Mouse (Mus musculus) MN1 (cell line): Measurements from ENCODE around the gene Cdk15.

ENCODE experiments used
- DNase-seq: peaks from one replicate; pipeline ENCODE4 v3.0.0-alpha.2; 2016; ENCODE audit warnings: low spot score

Gene Cdk15

DNA sequence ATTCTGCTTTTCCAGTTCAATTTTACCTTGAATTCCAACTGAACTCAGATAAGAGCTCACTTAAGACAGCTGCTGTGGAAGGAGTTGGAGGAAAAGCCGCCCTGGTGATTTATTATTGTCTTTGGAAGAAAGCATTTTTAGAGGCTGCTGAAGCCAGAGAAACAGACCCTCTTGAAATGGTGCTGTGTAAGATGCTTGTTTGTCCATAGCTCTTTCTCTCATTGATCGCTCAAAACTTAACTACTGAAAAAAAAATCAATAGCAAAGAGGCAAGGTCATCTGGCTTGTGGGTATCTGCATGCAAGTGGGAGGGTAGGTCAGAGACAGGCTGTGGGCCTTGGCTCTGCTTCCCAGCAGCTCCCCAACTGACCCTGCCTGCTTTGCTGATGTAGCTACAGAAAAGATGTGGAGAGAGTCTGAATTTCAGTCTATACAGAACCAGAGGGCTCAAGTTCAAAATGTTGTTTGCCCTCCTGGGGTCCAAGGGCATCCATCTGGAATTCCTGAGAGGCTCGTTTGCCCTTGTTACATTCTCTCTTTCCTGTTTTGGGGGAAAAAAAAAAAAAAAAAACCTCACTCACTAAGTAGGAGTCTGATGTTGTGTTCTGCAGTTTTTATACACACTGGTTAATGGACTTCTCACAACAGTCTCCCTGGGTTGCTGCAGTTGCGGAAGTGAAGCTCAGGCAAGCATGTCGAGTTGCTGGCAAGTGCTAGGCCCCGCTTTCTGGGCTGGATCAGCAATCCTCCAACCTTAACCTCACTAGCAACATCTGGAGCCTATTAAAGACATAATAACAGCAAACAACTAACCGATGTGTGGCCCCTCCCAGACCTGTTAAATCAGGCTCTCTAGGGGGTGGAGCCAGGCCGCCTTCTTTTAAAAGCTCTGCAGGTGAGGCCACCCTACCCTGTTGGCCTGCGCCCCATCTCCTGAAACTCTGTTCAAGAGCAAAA lies 65.5 kb downstream of the Cdk15 start:
- DNase-seq: no peak

DNA sequence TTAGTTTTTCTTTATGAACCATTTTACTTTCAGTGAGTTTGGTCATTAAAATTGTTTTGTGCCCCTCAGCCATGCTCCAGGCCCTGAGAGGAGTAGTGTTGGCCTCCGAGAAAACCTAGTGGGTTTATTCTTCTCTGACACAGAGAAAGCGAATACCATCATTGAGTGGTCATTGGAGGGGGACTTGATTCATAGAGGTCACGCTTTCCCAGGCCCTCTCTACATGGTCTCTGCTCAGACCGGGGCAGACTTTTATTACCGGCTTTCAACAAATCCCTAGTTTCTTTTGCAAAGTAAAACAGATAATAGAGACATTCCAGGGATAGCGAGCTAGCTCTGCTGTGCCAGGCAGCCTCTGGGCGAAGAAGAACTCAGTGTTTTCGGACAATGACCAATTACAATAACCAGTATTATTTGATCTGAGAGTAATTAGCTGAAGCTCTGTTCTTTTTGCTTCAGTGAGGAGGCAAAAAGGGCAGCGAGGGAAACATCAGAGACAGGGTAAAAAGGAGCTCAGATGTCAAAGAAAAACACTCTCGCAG lies 70.2 kb downstream of the Cdk15 start:
- DNase-seq: no peak

DNA sequence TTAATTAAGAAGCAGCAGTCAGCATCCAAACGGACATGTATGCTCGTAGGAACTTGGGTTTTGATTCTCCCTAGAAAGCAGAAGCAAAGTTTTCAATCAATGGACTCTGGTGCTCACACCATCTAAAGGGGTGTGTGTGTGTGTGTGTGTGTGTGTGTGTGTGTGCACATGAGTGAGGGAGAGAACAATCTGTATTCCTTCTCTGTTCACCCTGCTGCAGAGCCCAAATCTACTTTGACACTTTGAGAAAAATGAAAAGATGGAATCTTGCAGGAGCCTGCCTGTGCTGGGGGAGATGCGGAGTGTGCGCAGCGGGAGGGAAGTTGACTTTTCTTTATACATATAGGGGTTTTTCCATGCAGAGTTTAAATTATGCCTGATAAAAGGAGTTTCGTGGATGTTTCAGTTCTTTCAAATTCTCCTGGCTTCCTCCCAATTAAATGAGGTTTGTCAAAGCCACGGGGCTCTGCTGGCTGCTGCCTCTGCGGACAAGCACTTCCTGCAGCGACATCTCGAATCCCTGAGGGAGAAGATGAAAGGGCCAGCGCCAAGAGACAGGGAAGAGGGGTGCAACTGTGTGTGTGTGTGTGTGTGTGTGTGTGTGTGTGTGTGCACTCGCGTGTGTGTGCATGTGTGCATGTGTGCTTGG lies 76.2 kb downstream of the Cdk15 start:
- no peak for DNase-seq

DNA sequence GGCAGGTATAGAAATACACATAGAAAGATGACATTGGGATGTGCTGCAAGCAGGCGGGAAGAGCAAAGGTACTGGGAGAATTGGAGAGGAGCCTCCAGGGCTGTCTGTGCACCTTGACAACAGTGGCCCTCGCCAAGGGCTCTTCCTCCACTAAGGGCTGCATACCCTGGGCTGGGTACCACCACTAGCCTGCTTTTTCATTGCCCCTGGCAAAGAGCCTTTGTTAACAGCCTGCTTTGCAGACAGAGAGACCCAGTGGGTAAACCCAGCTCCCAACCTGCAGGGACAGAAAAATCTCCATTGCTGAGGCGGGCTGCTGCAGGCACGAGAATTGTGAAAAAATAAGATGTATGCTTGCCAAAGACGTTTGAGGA lies 76.7 kb downstream of the Cdk15 start:
- DNase-seq: no peak

GRCm38 (mm10) chr1:59333860-59334561 lies 77.3 kb downstream of the Cdk15 start:
- DNase-seq: peak; percentile 23

DNA sequence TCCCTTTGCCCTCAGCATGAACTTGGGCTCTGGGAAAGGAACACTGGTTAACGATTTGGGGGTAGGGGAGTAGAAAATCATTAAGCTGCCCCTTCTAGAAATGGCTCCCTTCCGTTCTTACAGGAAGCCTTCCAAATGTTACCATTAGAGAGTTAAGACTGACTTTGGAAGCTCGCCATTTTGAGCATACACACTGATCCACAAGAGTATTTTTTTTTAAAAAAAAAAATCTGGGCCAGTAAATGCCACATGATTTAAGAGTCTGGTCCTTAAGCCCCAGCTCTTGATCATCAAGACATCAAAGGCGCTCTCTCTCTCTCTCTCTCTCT lies 77.8 kb downstream of the Cdk15 start:
- DNase-seq: peak; percentile 36

DNA sequence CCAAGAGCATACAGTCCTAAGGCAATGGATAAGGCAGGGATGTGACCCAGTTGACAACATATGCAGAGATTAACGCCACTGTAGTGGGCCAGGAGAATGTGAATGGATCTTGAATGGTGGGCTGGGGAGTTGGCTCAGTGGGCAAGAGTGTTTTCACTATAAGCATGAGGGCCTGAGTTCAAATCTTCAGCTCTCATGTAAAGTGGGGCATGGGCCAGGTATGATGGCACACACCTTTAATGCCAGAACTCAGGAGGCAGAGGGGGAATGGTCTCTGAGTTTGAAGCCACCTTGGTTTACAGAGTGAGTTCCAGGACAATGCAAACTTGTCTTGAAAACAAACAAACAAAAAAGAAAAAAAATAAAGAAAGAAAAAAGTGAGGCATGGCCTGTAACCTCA lies 79.5 kb downstream of the Cdk15 start:
- DNase-seq: no peak

GRCm38 (mm10) chr1:59340814-59341588 lies 84.3 kb downstream of the Cdk15 start:
- peak; percentile 48 for DNase-seq

DNA sequence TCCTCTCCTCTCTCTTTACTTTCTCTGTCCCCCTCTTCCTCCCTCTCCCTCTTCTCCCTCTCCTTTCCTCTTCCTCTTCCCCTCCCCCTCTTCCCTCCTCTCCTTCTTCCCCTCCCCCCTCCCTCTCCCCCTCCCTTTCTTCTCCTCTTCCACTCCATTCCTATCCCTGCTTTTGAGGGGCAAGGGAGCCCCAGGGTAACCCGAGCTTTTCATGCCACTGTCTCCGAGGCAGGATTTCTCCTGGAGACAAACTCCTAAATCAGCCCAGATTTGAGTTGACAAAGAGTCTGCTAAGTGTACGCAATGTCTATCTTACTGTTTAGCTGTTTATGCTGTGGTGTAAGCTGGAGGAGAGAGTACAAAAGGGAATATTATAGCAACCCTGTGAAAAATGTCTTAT lies 85.0 kb downstream of the Cdk15 start:
- DNase-seq: no peak

DNA sequence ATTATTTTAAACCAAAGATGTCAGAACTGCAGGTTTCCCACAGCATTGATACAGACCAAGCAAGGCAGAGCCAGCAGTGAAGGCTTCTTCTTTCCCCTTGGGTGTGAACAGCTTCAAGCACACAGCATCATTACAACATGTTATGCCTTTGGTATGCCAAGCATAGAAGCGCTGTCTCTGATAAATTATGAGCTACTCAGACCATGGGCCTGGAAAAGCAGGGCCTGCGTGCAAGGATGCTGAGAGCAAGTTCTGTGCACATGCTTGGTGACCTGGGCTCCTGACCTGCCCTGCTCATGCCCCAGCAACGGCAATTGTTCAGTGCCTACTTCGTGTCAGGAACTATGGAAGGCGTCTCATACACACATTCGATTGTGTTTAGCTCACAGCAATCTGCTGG lies 85.4 kb downstream of the Cdk15 start:
- DNase-seq: no peak

DNA sequence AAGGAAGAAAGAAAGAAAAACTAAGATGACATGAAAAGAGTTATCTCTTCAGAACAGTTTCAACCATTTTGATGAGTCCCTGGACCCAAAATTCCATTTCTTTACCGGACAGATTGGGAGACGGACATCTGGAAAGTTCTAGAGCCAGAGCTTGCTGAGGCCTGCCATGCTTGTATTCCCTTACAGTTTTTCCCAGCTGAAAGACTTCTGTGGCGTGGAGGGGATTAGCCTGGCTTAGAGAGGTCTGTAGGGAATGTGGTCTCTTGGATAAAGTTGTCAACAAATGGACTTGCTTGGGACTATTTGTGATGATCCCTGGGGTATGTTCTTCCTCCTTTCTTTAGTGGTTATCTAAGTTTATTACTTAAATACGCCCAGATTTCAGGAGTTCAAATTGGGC lies 96.0 kb downstream of the Cdk15 start:
- no peak for DNase-seq

- no peak for DNase-seq
Observed at GRCm38 (mm10) chr1:59355440-59355839, 98.7 kb downstream of the Cdk15 start.

DNA sequence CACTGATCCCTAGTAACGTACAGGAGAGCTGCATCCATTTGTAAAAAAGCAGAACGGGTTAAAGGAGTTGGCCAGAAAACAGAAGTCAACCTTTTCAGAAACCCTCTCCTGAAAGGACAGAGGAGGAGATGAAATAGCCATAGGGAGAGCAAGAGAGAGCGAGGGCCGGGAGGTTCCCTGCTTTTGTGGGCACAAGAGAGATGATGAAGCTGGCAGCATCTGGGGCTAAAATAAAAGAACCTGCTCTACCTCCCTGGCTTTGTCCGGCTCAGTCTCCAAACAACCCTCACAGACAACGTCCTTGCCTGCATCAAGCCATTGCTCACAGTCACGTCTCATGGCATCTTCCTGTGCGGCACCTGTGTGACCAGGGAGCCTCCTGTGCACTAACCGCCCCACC lies 102.4 kb downstream of the Cdk15 start:
- no peak for DNase-seq

DNA sequence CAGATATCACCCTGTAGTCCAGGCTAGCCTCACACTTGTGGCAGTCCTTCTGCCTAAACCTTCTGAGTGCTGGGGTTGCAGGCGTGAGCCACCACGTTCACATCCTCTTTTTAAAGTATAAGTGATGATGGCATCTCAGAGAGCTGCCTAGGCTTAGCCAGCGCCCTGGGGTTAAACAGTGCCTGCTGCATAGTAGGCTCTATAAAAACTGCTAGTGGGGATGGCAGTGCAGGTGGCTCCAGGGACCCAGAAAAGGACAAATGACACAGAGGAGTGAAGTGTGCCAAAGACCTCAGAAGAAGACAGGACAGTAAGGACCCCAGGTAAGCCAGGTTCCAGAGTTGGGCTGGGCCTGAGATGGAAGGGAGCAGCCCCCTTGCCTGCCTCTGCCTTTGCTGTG lies 104.1 kb downstream of the Cdk15 start:
- no peak for DNase-seq

GRCm38 (mm10) chr1:59361460-59361859 lies 104.8 kb downstream of the Cdk15 start:
- no peak for DNase-seq

- no peak for DNase-seq
Observed at GRCm38 (mm10) chr1:59361966-59362365, 105.3 kb downstream of the Cdk15 start.

DNA sequence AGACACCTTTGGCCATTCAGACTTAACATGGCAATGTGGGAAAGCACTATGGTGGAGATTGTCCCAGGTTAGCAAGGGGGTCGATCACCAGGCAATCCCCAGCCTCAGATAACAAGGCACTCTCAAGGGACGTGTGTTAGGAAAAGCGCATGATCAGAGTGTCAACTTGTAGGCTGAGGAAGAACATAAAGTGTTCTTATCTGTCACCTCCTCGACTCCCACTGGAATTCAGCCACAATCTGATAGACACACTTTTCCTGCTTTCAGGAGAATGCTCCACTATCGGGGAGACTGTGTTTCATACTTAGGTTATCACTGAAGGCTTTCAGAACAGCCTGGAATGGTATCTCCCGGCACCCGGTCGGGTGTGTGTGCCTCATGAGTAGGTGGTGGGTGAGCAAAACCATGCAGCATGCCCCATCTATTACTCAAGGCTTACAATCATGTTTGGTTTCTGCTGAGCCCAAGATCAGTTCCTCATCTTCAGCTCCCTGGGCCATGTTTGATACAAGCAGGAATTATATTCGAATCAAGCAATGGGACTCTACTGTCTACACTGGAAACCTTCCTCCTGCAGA lies 107.8 kb downstream of the Cdk15 start:
- no peak for DNase-seq

- DNase-seq: no peak
Observed at GRCm38 (mm10) chr1:59367928-59368648, 111.4 kb downstream of the Cdk15 start.

DNA sequence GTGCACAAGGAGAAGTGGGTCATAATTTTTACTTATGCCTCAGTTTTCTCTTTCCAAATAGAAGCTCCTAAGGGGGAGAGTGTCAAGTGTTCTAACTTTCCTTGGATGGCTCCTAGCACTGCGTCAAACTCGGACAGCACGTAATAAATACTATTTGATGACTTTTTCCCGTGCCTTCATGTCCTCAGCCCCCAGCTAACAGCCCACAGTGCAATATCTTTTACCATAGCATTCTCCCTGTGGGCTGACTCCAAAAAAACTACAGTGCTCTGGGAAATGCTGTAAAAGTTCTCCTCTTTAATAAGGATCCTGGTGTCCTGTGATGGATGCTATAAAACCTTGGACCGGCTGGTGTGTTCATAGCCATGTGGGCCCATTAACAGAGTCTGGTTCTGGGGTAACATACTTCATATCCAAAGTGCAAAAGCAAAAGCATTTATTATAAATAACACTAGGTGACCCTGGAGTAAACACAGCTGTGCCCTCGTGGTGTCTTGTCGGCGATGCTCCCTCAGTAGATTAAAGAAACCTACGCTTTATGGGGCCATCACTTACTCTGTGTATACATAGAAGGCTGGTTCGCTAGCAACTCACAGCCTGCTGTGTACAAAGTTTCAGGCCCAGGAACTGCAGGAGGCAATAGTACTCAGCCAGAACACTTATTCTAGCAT lies 112.1 kb downstream of the Cdk15 start:
- no peak for DNase-seq

- no peak for DNase-seq
Observed at GRCm38 (mm10) chr1:59369320-59369685, 112.6 kb downstream of the Cdk15 start.
